Mouse (Mus musculus) R1 (cell line): ENCODE measurements around the gene Agbl5.

Experiments used
- DNase-seq: peaks from one replicate; pipeline ENCODE4 v3.0.0-alpha.2; 2018; ENCODE audit warnings: low read depth, low spot score

Agbl5 gene

DNA sequence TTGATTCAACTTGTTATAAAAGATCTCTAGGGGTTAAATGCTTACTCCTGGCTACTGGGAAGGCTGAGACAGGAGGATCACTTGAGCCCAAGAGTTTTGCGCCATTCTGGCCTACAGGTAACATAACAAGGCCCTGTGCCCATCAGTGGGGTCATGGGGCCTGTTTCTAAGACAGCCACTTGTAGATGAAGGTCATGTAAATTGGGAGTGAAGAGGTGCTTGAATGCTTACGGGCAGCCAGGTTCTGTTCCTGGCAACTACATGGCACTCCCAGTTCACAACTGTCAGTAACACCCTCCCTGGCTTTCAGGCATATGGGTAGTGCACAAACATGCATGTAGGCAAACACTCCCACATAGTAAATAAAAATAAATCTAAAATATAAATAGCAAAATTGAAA is 62.4 kb downstream of the Agbl5 start:
- no peak for DNase-seq

DNA sequence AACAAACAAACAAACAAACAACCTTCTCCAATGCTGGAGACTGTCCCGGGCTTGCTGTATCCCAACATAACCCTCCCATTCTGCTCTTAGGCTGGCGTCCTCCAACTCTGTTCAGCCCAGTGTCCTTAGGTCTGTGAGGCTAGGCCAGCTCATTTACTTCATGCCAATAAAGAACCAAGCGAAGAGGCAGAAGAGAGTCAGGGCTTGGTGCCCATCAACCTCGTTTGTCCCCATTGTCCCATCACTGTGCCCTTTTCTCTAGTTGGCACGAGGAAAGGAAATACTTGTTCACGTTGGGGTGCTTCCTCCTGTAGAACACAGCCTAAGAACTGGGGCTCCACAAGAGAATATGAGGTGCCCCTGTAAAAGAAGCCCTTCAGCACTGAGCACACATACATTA is 63.2 kb downstream of the Agbl5 start:
- DNase-seq: no peak

- no peak for DNase-seq
Observed at GRCm38 (mm10) chr5:30952551-30952950, 64.1 kb downstream of the Agbl5 start.

GRCm38 (mm10) chr5:30954065-30954464 is 65.6 kb downstream of the Agbl5 start:
- DNase-seq: no peak

DNA sequence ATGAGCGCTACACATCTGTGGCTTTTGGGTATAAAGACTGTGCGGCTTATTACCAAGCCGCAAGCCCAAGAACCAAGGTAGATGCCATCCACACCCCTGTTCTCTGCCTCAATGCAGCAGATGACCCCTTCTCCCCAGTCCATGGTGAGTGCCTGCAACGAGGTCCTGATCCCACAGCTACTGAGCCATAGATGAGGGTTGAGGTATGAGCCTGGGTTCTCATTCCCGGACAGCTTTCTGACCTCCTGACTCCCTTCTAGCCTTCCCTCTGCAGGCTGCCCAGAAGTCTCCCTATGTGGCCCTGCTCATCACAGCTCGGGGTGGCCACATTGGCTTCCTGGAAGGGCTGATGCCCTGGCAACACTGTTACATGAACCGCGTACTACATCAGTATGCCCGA is 66.1 kb downstream of the Agbl5 start:
- DNase-seq: no peak

DNA sequence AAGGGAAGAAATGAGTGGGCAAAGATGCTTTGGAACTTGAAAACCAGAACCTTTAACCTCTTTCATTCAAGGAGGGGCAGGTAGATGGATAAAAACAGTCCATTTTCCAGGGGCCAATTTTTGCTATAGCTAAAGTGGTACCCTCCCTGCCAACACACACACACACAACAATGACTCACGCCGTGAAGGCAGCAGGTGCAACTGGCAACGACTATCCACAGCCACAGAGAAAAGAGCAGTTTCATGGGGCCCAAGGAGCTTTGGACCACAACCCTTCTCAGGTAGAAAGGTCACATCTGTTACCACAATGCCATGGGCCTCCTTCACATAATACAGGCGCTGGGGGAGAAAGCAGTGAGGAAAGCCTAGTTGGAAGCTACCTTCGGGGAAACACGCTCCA is 67.3 kb downstream of the Agbl5 start:
- no peak for DNase-seq
